Mouse (Mus musculus): Measurements from ENCODE around the gene Tenm3. TPM values are rescaled to one million over a fixed set of nuclear protein-coding genes. Genes with fewer than 3 reads are reported as not detected.

Gene Tenm3
- polyA plus RNA-seq, 1 experiment from 2014 or later, result 47.0 TPM

DNA sequence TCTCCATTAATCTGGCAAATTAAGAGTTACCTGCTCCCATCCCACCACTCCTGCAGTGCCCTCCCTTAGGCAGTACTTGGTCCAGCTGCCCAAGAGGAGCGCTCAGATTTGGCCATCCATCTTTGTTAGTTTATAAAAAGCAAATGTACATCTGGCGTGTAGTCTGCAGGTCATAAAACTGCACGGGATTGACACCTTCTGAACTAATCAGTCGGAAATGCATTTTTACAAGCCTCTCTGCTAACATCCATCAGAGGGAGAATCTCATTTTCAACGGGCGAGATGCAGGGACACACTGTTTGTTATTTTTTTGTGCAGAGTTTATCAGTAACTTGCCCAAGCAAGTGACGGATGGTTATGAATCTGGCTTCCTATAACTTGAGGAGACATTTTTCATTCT lies 539.5 kb downstream of the Tenm3 start:
- DNase-seq (ENCODE audit: low spot score), result no peak
- Histone ChIP-seq H3K27ac (replicated peaks; ENCODE audit: low read depth, low read length) (no peak overlapping the region), H3K9ac (replicated peaks; ENCODE audit: low read length) (no peak overlapping the region), H3K36me3 (replicated peaks; ENCODE audit: control insufficient read depth, insufficient read depth, low read depth, low read length) (no peaks in the 10 kb centered on the region; the same call in 1 of the 2 replicates), H3K9me3 (replicated peaks; ENCODE audit: control insufficient read depth, low read length) (no peaks in the 10 kb centered on the region), H3K27me3 (ENCODE audit: control insufficient read depth, insufficient read depth, low read length) (no peaks in the 10 kb centered on the region), H3K4me1 (ENCODE audit: control insufficient read depth, insufficient read depth, low read length) (peaks cover 2% of the 10 kb centered on the region; the same call in 1 of the 2 replicates), H3K4me2 (ENCODE audit: low read depth, low read length) (no peak overlapping the region), H3K4me3 (ENCODE audit: low read depth, low read length) (no peak overlapping the region)
- ATAC-seq (replicated peaks; ENCODE audit: insufficient number of reproducible peaks, low FRiP score, low TSS enrichment, low read depth), result no peak
- WGBS, result 81% methylated on average over 7 of the region's 7 CpGs

DNA sequence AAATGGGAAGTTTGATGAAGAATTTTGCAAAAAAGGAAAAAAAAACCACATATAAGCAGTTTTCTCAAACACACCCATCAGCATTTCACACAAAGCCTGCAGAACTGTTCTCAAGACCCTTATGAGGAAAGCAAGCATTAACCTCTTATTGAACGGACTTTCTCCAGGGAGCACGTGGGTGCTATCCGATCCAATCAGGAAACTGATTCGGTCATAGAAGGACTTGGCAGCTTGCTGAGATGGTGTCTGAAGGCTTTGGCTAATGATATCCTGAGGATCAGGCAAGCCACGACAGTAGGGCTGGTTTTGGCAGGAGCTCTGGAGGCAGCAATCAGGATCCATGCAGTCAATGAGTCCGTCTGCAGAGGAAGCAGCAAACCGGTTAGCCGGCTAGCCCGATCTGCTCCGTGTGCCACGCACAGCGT lies 543.1 kb downstream of the Tenm3 start:
- peak; percentile 43 for DNase-seq (ENCODE audit: low spot score)
- no peaks in the 10 kb centered on the region for H3K4me1 ChIP-seq (ENCODE audit: control insufficient read depth, insufficient read depth, low read length)
- no peaks in the 10 kb centered on the region for H3K27me3 ChIP-seq (ENCODE audit: control insufficient read depth, insufficient read depth, low read length)
- H3K9me3 ChIP-seq (replicated peaks; ENCODE audit: control insufficient read depth, low read length), result no peaks in the 10 kb centered on the region
- no peak overlapping the region for H3K27ac ChIP-seq (replicated peaks; ENCODE audit: low read depth, low read length)
- no peak overlapping the region for H3K4me2 ChIP-seq (ENCODE audit: low read depth, low read length)
- ATAC-seq (replicated peaks; ENCODE audit: insufficient number of reproducible peaks, low FRiP score, low TSS enrichment, low read depth), result peak; percentile 45; the same call in 1 of the 2 replicates
- no peak overlapping the region for H3K9ac ChIP-seq (replicated peaks; ENCODE audit: low read length)
- no peak overlapping the region for H3K4me3 ChIP-seq (ENCODE audit: low read depth, low read length)
- H3K36me3 ChIP-seq (replicated peaks; ENCODE audit: control insufficient read depth, insufficient read depth, low read depth, low read length), result peaks cover 2% of the 10 kb centered on the region; the same call in 1 of the 2 replicates
- WGBS, result 51% methylated on average over 12 of the region's 12 CpGs

DNA sequence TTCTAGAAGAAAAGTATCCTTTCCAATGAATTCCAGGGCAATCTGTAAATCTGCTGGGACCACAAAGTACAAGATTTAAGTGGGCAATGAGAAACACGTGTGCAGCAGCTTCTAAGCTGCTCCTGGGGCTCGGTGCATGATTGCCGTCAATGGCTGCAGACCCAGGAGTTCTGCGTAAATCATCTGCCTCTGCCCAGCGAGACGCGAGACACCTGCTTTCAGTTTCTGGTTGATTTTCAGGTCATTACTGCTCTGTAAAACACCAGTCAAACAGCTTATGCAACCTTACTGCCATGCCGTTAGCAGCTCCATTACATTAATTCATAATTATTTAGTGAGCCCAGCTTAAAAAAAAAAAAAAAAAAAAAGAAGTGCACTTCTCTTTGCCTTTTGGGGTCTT lies 543.7 kb downstream of the Tenm3 start:
- Histone ChIP-seq H3K27me3 (ENCODE audit: control insufficient read depth, insufficient read depth, low read length) (no peaks in the 10 kb centered on the region), H3K27ac (replicated peaks; ENCODE audit: low read depth, low read length) (no peak overlapping the region), H3K36me3 (replicated peaks; ENCODE audit: control insufficient read depth, insufficient read depth, low read depth, low read length) (peaks cover 2% of the 10 kb centered on the region; the same call in 1 of the 2 replicates), H3K4me1 (ENCODE audit: control insufficient read depth, insufficient read depth, low read length) (no peaks in the 10 kb centered on the region), H3K4me3 (ENCODE audit: low read depth, low read length) (no peak overlapping the region), H3K9ac (replicated peaks; ENCODE audit: low read length) (no peak overlapping the region), H3K9me3 (replicated peaks; ENCODE audit: control insufficient read depth, low read length) (no peaks in the 10 kb centered on the region), H3K4me2 (ENCODE audit: low read depth, low read length) (no peak overlapping the region)
- ATAC-seq (replicated peaks; ENCODE audit: insufficient number of reproducible peaks, low FRiP score, low TSS enrichment, low read depth) (peak; percentile 66; the same call in 1 of the 2 replicates), DNase-seq (ENCODE audit: low spot score) (peak; percentile 90)
- 34% methylated on average over 8 of the region's 8 CpGs for WGBS

DNA sequence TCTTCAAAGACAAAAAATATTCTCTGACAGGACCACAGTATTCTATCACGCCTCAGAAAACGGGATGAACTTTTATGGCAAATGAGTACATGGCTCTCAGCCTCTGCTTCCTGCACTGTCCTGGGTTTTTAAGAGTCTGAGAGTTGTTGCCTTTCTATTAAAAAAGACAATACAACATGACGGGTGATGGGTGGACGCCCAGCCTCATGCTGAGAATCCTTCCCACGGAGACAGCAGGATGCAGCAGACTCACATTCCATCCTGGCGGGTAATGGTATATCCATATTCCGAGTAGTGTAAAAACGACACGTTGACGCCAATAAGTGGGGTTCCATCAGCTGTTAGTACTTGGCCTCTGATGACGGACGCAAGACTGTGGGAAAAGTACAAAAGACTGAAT lies 544.4 kb downstream of the Tenm3 start:
- Histone ChIP-seq H3K4me2 (ENCODE audit: low read depth, low read length) (no peak overlapping the region), H3K9me3 (replicated peaks; ENCODE audit: control insufficient read depth, low read length) (no peaks in the 10 kb centered on the region), H3K9ac (replicated peaks; ENCODE audit: low read length) (no peak overlapping the region), H3K36me3 (replicated peaks; ENCODE audit: control insufficient read depth, insufficient read depth, low read depth, low read length) (peaks cover 2% of the 10 kb centered on the region; the same call in 1 of the 2 replicates), H3K4me1 (ENCODE audit: control insufficient read depth, insufficient read depth, low read length) (no peaks in the 10 kb centered on the region), H3K27ac (replicated peaks; ENCODE audit: low read depth, low read length) (no peak overlapping the region), H3K27me3 (ENCODE audit: control insufficient read depth, insufficient read depth, low read length) (no peaks in the 10 kb centered on the region), H3K4me3 (ENCODE audit: low read depth, low read length) (no peak overlapping the region)
- DNase-seq (ENCODE audit: low spot score) (no peak), ATAC-seq (replicated peaks; ENCODE audit: insufficient number of reproducible peaks, low FRiP score, low TSS enrichment, low read depth) (no peak)
- 77% methylated on average over 12 of the region's 12 CpGs for WGBS

DNA sequence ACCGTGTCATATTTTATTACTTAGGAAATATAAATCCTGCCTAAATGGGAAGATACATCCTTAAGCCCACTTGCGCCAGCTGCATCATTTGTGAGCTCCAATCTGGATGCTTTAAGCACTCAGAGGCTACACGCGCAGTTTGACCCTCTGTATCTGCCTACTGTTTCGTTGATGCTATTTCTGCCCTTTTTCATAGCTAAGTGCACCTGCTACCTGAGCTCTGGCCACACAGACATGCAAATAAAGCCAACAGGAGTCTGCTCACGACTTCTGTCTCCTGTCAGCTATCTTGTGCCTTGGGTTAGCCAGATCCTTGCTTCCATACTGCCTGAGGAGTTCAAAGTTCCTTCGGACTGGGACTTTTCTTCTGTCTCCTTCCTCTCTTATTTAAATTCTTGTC lies 547.4 kb downstream of the Tenm3 start:
- peaks cover 7% of the 10 kb centered on the region for H3K36me3 ChIP-seq (replicated peaks; ENCODE audit: control insufficient read depth, insufficient read depth, low read depth, low read length)
- H3K9me3 ChIP-seq (replicated peaks; ENCODE audit: control insufficient read depth, low read length), result no peaks in the 10 kb centered on the region
- H3K4me1 ChIP-seq (ENCODE audit: control insufficient read depth, insufficient read depth, low read length), result no peaks in the 10 kb centered on the region
- ATAC-seq (replicated peaks; ENCODE audit: insufficient number of reproducible peaks, low FRiP score, low TSS enrichment, low read depth), result no peak
- no peak overlapping the region for H3K9ac ChIP-seq (replicated peaks; ENCODE audit: low read length)
- no peak overlapping the region for H3K4me3 ChIP-seq (ENCODE audit: low read depth, low read length)
- WGBS, result 92% methylated on average over 7 of the region's 7 CpGs
- no peak overlapping the region for H3K27ac ChIP-seq (replicated peaks; ENCODE audit: low read depth, low read length)
- no peak overlapping the region for H3K4me2 ChIP-seq (ENCODE audit: low read depth, low read length)
- DNase-seq (ENCODE audit: low spot score), result no peak
- no peaks in the 10 kb centered on the region for H3K27me3 ChIP-seq (ENCODE audit: control insufficient read depth, insufficient read depth, low read length)

DNA sequence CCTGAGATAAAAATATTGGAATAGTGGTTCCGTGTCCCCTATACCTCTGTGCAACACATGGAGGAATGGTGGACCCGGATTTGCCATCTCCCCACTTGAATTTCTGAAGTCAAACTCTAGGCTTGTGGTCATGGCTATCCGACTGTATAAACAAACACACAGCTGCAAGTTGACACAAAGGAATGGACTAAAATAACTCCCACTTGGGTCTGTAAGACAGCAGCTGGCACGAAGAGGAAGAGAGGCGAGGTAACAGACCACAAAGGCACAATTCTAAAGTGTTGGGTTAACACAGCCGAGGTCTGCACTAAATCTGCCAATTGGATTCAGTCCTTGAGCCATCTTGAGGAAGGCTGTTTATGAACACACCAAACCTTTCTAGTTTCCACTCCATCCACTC lies 548.2 kb downstream of the Tenm3 start:
- peaks cover 7% of the 10 kb centered on the region for H3K36me3 ChIP-seq (replicated peaks; ENCODE audit: control insufficient read depth, insufficient read depth, low read depth, low read length)
- no peak overlapping the region for H3K4me3 ChIP-seq (ENCODE audit: low read depth, low read length)
- WGBS, result 75% methylated on average over 6 of the region's 6 CpGs
- ATAC-seq (replicated peaks; ENCODE audit: insufficient number of reproducible peaks, low FRiP score, low TSS enrichment, low read depth), result no peak
- no peak overlapping the region for H3K27ac ChIP-seq (replicated peaks; ENCODE audit: low read depth, low read length)
- DNase-seq (ENCODE audit: low spot score), result no peak
- no peaks in the 10 kb centered on the region for H3K4me1 ChIP-seq (ENCODE audit: control insufficient read depth, insufficient read depth, low read length)
- no peak overlapping the region for H3K9ac ChIP-seq (replicated peaks; ENCODE audit: low read length)
- H3K9me3 ChIP-seq (replicated peaks; ENCODE audit: control insufficient read depth, low read length), result no peaks in the 10 kb centered on the region
- no peak overlapping the region for H3K4me2 ChIP-seq (ENCODE audit: low read depth, low read length)
- H3K27me3 ChIP-seq (ENCODE audit: control insufficient read depth, insufficient read depth, low read length), result no peaks in the 10 kb centered on the region

DNA sequence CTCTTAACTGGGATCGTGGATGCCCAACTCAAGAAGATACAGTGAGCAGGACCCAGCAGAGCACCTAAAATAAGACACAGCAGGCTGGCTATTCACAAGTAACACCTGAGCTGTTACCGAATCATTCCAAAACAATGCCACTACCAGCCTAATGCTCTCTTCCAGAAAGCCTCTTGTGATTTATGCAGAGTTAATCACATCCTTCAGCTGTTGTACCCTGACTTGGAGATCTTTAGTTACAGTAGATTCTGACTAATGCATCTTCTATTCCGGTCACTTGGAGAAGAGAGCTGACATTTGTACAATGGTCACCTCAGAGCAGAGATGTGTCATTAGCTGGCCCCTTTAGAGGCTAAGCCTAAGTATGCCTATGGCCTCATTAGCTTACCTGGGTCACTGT lies 550.0 kb downstream of the Tenm3 start:
- ATAC-seq (replicated peaks; ENCODE audit: insufficient number of reproducible peaks, low FRiP score, low TSS enrichment, low read depth), result no peak
- peaks cover 7% of the 10 kb centered on the region for H3K36me3 ChIP-seq (replicated peaks; ENCODE audit: control insufficient read depth, insufficient read depth, low read depth, low read length)
- WGBS, result 93% methylated on average over 3 of the region's 3 CpGs

DNA sequence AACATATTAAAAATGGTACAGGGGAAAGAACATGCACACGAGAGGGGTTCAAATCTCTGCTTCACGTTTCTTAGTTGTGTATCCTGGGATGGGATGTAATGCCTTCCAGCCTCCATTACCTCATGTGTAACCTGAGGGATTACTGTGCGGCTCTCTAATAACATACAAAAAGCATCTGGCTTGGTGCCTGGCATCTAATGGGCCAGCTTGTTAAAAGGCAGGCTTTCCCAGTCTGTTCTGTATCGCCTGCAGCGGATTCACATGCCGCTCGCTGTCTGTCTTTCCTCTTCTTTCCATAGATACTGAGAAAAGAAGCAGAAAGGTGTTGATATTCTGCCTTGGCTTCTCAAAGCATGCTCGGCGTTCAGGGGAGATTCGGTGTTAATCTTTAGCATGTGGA lies 558.3 kb downstream of the Tenm3 start:
- no peak overlapping the region for H3K4me2 ChIP-seq (ENCODE audit: low read depth, low read length)
- ATAC-seq (replicated peaks; ENCODE audit: insufficient number of reproducible peaks, low FRiP score, low TSS enrichment, low read depth) (no peak), DNase-seq (ENCODE audit: low spot score) (no peak)
- H3K27ac ChIP-seq (replicated peaks; ENCODE audit: low read depth, low read length), result no peak overlapping the region
- no peaks in the 10 kb centered on the region for H3K4me1 ChIP-seq (ENCODE audit: control insufficient read depth, insufficient read depth, low read length)
- no peak overlapping the region for H3K9ac ChIP-seq (replicated peaks; ENCODE audit: low read length)
- no peak overlapping the region for H3K4me3 ChIP-seq (ENCODE audit: low read depth, low read length)
- H3K27me3 ChIP-seq (ENCODE audit: control insufficient read depth, insufficient read depth, low read length), result no peaks in the 10 kb centered on the region
- 86% methylated on average over 10 of the region's 10 CpGs for WGBS
- H3K9me3 ChIP-seq (replicated peaks; ENCODE audit: control insufficient read depth, low read length), result no peaks in the 10 kb centered on the region
- peaks cover 3% of the 10 kb centered on the region for H3K36me3 ChIP-seq (replicated peaks; ENCODE audit: control insufficient read depth, insufficient read depth, low read depth, low read length)

More for the DNA sequence above, 550.0 kb downstream of the Tenm3 start:
- H3K4me1 ChIP-seq (ENCODE audit: control insufficient read depth, insufficient read depth, low read length), result no peaks in the 10 kb centered on the region
- H3K9me3 ChIP-seq (replicated peaks; ENCODE audit: control insufficient read depth, low read length), result no peaks in the 10 kb centered on the region
- no peak overlapping the region for H3K9ac ChIP-seq (replicated peaks; ENCODE audit: low read length)
- DNase-seq (ENCODE audit: low spot score), result no peak
- no peak overlapping the region for H3K4me3 ChIP-seq (ENCODE audit: low read depth, low read length)
- no peak overlapping the region for H3K4me2 ChIP-seq (ENCODE audit: low read depth, low read length)
- no peaks in the 10 kb centered on the region for H3K27me3 ChIP-seq (ENCODE audit: control insufficient read depth, insufficient read depth, low read length)
- H3K27ac ChIP-seq (replicated peaks; ENCODE audit: low read depth, low read length), result no peak overlapping the region

Data from embryonic facial prominence, embryonic 11.5 days (tissue).